Mouse (Mus musculus) C2C12 (cell line): ENCODE measurements around the gene 9230112D13Rik. TPM values are rescaled to one million over a fixed set of nuclear protein-coding genes. Genes with fewer than 3 reads are reported as not detected.

Experiments
- H3K27me3 ChIP-seq: one replicate; pipeline ENCODE4 v1.6.1; 2011; ENCODE audit not compliant: control insufficient read depth, insufficient read depth, insufficient read length
- H3K36me3 ChIP-seq: one replicate; pipeline ENCODE4 v1.6.1; 2011; ENCODE audit not compliant: control insufficient read depth, insufficient read depth
- H3K4me3 ChIP-seq: one replicate; pipeline ENCODE4 v1.5.1; 2011; ENCODE audit warnings: mild to moderate bottlenecking, control low read depth; ENCODE audit not compliant: poor library complexity, insufficient read depth, severe bottlenecking
- H3K79me2 ChIP-seq: one replicate; pipeline ENCODE4 v1.6.1; 2011; ENCODE audit not compliant: control insufficient read depth, insufficient read depth
- H3K79me3 ChIP-seq: one replicate; pipeline ENCODE4 v1.6.1; 2011; ENCODE audit warnings: low read depth, control low read depth
- H3ac ChIP-seq: one replicate; pipeline ENCODE3; 2011; ENCODE audit warnings: low read depth; ENCODE audit not compliant: control insufficient read depth, insufficient read length
- CEBPB ChIP-seq: IDR thresholded peaks from one replicate; pipeline ENCODE4 v1.6.1; 2011; ENCODE audit warnings: low read depth, mild to moderate bottlenecking, control low read depth, moderate library complexity
- CTCF ChIP-seq: IDR thresholded peaks from one replicate; pipeline ENCODE4 v1.5.1; 2011; ENCODE audit not compliant: control insufficient read depth, insufficient read depth, insufficient read length
- FOSL1 ChIP-seq: IDR thresholded peaks from one replicate; pipeline ENCODE4 v1.8.0; 2011; ENCODE audit warnings: mild to moderate bottlenecking, low read length; ENCODE audit not compliant: poor library complexity, insufficient read depth, severe bottlenecking
- MAX ChIP-seq: IDR thresholded peaks from one replicate; pipeline ENCODE4 v1.6.1; 2011; ENCODE audit warnings: mild to moderate bottlenecking, control low read depth
- MYOD1 ChIP-seq: IDR thresholded peaks from one replicate; pipeline ENCODE4 v1.6.1; 2011; ENCODE audit warnings: low read depth; ENCODE audit not compliant: control insufficient read depth, insufficient read length
- MYOG ChIP-seq: IDR thresholded peaks from one replicate; pipeline ENCODE4 v1.6.1; 2011; ENCODE audit not compliant: control insufficient read depth, insufficient read length; ENCODE audit errors: extremely low read depth
- USF1 ChIP-seq: IDR thresholded peaks from one replicate; pipeline ENCODE4 v1.6.1; 2011; ENCODE audit warnings: low read depth, mild to moderate bottlenecking, control low read depth, moderate library complexity
- polyA plus RNA-seq: library from polyadenylated mRNA; unstranded; fragments of >200 nt; fragmentation: generic; extraction: Trizol; gene quantifications from one replicate; pipeline ENCODE4 v1.2.1, GENCODE M21; 2012; ENCODE audit warnings: missing spikeins

The 9230112D13Rik gene
- polyA plus RNA-seq, 1 experiment: not detected

GRCm38 (mm10) chr14:34501447-34501803, 21.2 kb downstream of the 9230112D13Rik start:
- Histone ChIP-seq H3K79me3 (peaks cover 58% of the 10 kb centered on the region), H3K4me3 (peak overlapping the region; percentile 79), H3K79me2 (peaks cover 65% of the 10 kb centered on the region), H3K27me3 (no peaks in the 10 kb centered on the region), H3K36me3 (no peaks in the 10 kb centered on the region), H3ac (peak overlapping the region; percentile 45)
- TF ChIP-seq MYOD1: no peak
- no peak for TF ChIP-seq MYOG
- TF ChIP-seq CTCF: no peak
- TF ChIP-seq USF1: no peak
- no peak for TF ChIP-seq FOSL1
- TF ChIP-seq MAX: no peak
- no peak for TF ChIP-seq CEBPB

DNA sequence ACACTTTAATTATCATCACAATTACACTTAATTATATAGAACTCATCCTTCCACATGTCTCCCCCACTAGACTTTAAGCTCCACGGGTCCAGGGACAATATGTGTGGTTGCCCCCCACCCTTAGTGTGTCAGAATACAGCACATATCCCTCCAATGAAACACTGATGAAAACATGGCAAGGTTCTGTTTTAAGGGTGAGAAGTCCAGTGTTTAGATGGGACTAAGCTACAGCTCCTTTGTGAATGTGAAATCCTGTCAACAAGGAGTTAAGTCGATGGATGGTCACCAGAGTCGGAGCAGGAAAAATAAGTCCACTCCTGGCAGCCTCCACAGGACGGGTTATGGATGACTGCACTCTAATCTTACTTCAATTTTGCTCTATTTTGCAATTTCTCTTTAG, 22.3 kb downstream of the 9230112D13Rik start:
- no peak overlapping the region for H3K4me3 ChIP-seq
- H3K79me3 ChIP-seq: peaks cover 69% of the 10 kb centered on the region
- H3ac ChIP-seq: no peak overlapping the region
- TF ChIP-seq MAX (no peak), MYOD1 (no peak), CTCF (no peak), FOSL1 (no peak), USF1 (no peak), CEBPB (no peak), MYOG (no peak)
- H3K36me3 ChIP-seq: no peaks in the 10 kb centered on the region
- H3K27me3 ChIP-seq: no peaks in the 10 kb centered on the region
- H3K79me2 ChIP-seq: peaks cover 77% of the 10 kb centered on the region

DNA sequence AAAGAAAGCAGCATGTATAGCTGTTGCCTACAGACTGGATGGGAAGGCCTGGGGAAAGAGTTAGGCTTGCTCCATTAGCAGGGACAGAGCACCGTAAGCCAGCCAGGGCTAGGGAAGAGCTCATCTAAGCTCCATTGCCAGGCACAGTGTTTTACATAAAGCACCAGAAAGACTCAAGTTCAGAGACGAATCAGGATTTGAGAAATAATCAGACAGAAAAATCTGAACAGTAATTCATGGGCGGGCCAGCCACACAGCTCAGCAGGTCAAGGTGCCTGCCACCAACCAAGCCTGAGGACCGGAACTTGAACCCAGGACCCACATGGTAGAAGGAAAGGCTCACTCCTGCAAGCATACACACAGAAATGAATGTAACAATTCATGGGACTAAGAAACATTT, 22.9 kb downstream of the 9230112D13Rik start:
- Histone ChIP-seq H3K79me3 (peaks cover 74% of the 10 kb centered on the region), H3ac (no peak overlapping the region), H3K36me3 (no peaks in the 10 kb centered on the region), H3K79me2 (peaks cover 83% of the 10 kb centered on the region), H3K4me3 (no peak overlapping the region), H3K27me3 (no peaks in the 10 kb centered on the region)
- no peak for TF ChIP-seq MYOD1

GRCm38 (mm10) chr14:34497346-34497745, 25.3 kb downstream of the 9230112D13Rik start:
- Histone ChIP-seq H3K79me2 (peaks cover 99% of the 10 kb centered on the region), H3K4me3 (no peak overlapping the region), H3K27me3 (no peaks in the 10 kb centered on the region), H3ac (no peak overlapping the region), H3K79me3 (peaks cover 95% of the 10 kb centered on the region), H3K36me3 (no peaks in the 10 kb centered on the region)
- TF ChIP-seq MYOD1 (no peak), CTCF (no peak), CEBPB (no peak), FOSL1 (no peak), USF1 (no peak), MAX (no peak), MYOG (no peak)

DNA sequence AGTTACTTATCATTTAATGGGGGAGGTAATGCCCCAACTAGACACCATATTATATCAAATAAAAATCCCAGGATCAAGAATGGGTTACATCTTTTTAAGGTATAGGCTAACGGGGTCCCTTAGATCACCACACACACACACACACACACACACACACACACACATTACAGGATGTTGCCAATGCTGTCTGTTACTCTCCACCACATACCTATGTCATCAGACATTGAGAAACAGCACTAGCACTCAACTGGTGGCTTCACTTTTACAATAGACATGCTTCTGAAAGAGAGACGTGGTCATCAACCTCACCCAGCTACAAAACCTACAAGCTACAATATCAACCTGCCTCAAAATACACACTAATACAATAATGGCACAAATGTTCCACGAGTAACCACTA, 28.9 kb downstream of the 9230112D13Rik start:
- H3K79me2 ChIP-seq: peaks cover 100% of the 10 kb centered on the region
- H3K4me3 ChIP-seq: no peak overlapping the region
- TF ChIP-seq CTCF (no peak), MYOD1 (no peak), USF1 (no peak), FOSL1 (no peak), MYOG (no peak), MAX (no peak), CEBPB (no peak)
- H3K27me3 ChIP-seq: no peaks in the 10 kb centered on the region
- peaks cover 96% of the 10 kb centered on the region for H3K79me3 ChIP-seq
- no peaks in the 10 kb centered on the region for H3K36me3 ChIP-seq
- no peak overlapping the region for H3ac ChIP-seq

GRCm38 (mm10) chr14:34492688-34493087, 29.9 kb downstream of the 9230112D13Rik start:
- H3K27me3 ChIP-seq: no peaks in the 10 kb centered on the region
- H3K4me3 ChIP-seq: no peak overlapping the region
- H3K36me3 ChIP-seq: no peaks in the 10 kb centered on the region
- peaks cover 95% of the 10 kb centered on the region for H3K79me3 ChIP-seq
- TF ChIP-seq CTCF: no peak
- TF ChIP-seq USF1: no peak
- no peak for TF ChIP-seq FOSL1
- no peak for TF ChIP-seq MYOG
- H3ac ChIP-seq: no peak overlapping the region
- H3K79me2 ChIP-seq: peaks cover 100% of the 10 kb centered on the region
